Mouse (Mus musculus): ENCODE results near the gene Atp5h.

DNA sequence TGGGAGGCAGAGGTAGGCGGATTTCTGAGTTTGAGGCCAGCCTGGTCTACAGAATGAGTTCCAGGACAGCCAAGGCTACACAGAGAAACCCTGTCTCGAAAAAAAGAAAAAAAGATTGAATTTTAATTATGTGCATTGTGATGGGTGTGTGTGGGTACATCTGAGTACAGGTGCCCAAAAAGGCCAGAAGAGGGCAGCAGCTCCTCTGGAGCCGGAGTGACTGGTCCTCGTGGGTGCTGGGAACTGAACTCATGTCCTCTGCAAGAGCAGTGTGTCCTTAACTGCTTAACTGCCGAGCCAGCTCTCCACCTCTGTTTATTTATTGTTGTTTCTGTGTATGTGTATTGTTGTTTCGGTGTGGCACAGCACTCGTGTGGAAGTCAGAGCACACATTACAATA, 41.9 kb downstream of the Atp5h start:
- TF ChIP-seq EP300 (IDR thresholded peaks at IDR 0.05; ENCODE audit: low read depth) = no peak
- TF ChIP-seq CTCF (IDR thresholded peaks at IDR 0.05; ENCODE audit: low read depth) = no peak
